Mouse (Mus musculus): ENCODE results near the gene Fip1l1. TPM values are rescaled to one million over a fixed set of nuclear protein-coding genes. Genes with fewer than 3 reads are reported as not detected.

Gene Fip1l1
- total RNA-seq, 2 experiments from 2014 or later = 74.2 to 86.6 TPM

GRCm38 (mm10) chr5:74612713-74613112 lies 77.5 kb downstream of the Fip1l1 start:
- DNase-seq (ENCODE audit: low spot score in 2 of 2) = no peak

- DNase-seq (ENCODE audit: low spot score in 2 of 2) = no peak
These were observed 78.4 kb downstream of the Fip1l1 start for GRCm38 (mm10) chr5:74613491-74614151.

GRCm38 (mm10) chr5:74617816-74618572 lies 82.7 kb downstream of the Fip1l1 start:
- no peak for DNase-seq (ENCODE audit: low spot score in 2 of 2)

- no peak for DNase-seq (ENCODE audit: low spot score in 2 of 2)
These were observed 83.4 kb downstream of the Fip1l1 start for GRCm38 (mm10) chr5:74618573-74619059.

GRCm38 (mm10) chr5:74621691-74622470 lies 86.6 kb downstream of the Fip1l1 start:
- DNase-seq (ENCODE audit: low spot score in 2 of 2) = no peak

- no peak for DNase-seq (ENCODE audit: low spot score in 2 of 2)
These were observed 88.2 kb downstream of the Fip1l1 start for GRCm38 (mm10) chr5:74623316-74624000.

GRCm38 (mm10) chr5:74624385-74624784 lies 89.1 kb downstream of the Fip1l1 start:
- no peak for DNase-seq (ENCODE audit: low spot score in 2 of 2)

- no peak for DNase-seq (ENCODE audit: low spot score in 2 of 2)
These were observed 92.8 kb downstream of the Fip1l1 start for GRCm38 (mm10) chr5:74628001-74628400.

GRCm38 (mm10) chr5:74632369-74633114 lies 97.3 kb downstream of the Fip1l1 start:
- no peak for DNase-seq (ENCODE audit: low spot score in 2 of 2)

GRCm38 (mm10) chr5:74633453-74633852 lies 98.2 kb downstream of the Fip1l1 start:
- DNase-seq (ENCODE audit: low spot score in 2 of 2) = no peak

- DNase-seq (ENCODE audit: low spot score in 2 of 2) = no peak
These were observed 99.1 kb downstream of the Fip1l1 start for GRCm38 (mm10) chr5:74634391-74634790.

- DNase-seq (ENCODE audit: low spot score in 2 of 2) = no peak
These were observed 104.3 kb downstream of the Fip1l1 start for GRCm38 (mm10) chr5:74639516-74639915.

- DNase-seq (ENCODE audit: low spot score in 2 of 2) = no peak
These were observed 105.3 kb downstream of the Fip1l1 start for GRCm38 (mm10) chr5:74640504-74640903.

GRCm38 (mm10) chr5:74641000-74641399 lies 105.8 kb downstream of the Fip1l1 start:
- no peak for DNase-seq (ENCODE audit: low spot score in 2 of 2)

- DNase-seq (ENCODE audit: low spot score in 2 of 2) = no peak
These were observed 107.0 kb downstream of the Fip1l1 start for GRCm38 (mm10) chr5:74642291-74642690.

- DNase-seq (ENCODE audit: low spot score in 2 of 2) = no peak
These were observed 112.3 kb downstream of the Fip1l1 start for GRCm38 (mm10) chr5:74647584-74647984.

- no peak for DNase-seq (ENCODE audit: low spot score in 2 of 2)
These were observed 113.0 kb downstream of the Fip1l1 start for GRCm38 (mm10) chr5:74648216-74648615.
